Mouse (Mus musculus): ENCODE data around the gene Med20.
"Not testable (repeated sequence)": the region's sequence is repeated elsewhere in the genome, so short reads cannot be mapped to it uniquely, and the experiment has no call there.

Med20 gene

GRCm38 (mm10) chr17:47596839-47597164, 14.6 kb upstream of the Med20 start:
- no peak for DNase-seq (ENCODE audit: low spot score)

- DNase-seq (ENCODE audit: low spot score): no peak
These were observed 14.1 kb upstream of the Med20 start for GRCm38 (mm10) chr17:47597261-47597660.

GRCm38 (mm10) chr17:47597838-47598579, 13.4 kb upstream of the Med20 start:
- DNase-seq (ENCODE audit: low spot score): no peak

- not testable (repeated sequence) for DNase-seq (ENCODE audit: low spot score)
These were observed 12.6 kb upstream of the Med20 start for GRCm38 (mm10) chr17:47598580-47599304.

GRCm38 (mm10) chr17:47599511-47600297, 11.7 kb upstream of the Med20 start:
- no peak for DNase-seq (ENCODE audit: low spot score)

GRCm38 (mm10) chr17:47600601-47601388, 10.6 kb upstream of the Med20 start:
- no peak for DNase-seq (ENCODE audit: low spot score)

- no peak for DNase-seq (ENCODE audit: low spot score)
These were observed 10.0 kb upstream of the Med20 start for GRCm38 (mm10) chr17:47601389-47601755.

- no peak for DNase-seq (ENCODE audit: low spot score)
These were observed 9.1 kb upstream of the Med20 start for GRCm38 (mm10) chr17:47602289-47602688.

DNA sequence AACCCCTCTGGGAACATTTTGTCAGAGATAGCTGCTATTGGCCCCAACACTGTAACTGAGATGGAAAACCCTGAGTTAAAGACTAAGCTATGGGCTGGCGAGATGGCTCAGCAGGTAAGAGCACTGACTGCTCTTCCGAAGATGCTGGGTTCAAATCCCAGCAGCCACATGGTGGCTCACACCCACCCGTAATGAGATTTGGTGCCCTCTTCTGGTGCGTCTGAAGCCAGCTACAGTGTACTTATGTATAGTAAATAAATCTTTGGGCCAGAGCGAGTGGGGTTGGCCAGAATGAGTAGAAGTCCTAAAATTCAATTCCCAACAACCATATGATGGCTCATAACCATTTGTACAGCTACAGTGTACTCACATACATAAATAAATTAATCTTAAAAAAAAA, 5.2 kb upstream of the Med20 start:
- no peak for DNase-seq (ENCODE audit: low spot score)

- DNase-seq (ENCODE audit: low spot score): no peak
These were observed 2.2 kb upstream of the Med20 start for GRCm38 (mm10) chr17:47609182-47609581.

DNA sequence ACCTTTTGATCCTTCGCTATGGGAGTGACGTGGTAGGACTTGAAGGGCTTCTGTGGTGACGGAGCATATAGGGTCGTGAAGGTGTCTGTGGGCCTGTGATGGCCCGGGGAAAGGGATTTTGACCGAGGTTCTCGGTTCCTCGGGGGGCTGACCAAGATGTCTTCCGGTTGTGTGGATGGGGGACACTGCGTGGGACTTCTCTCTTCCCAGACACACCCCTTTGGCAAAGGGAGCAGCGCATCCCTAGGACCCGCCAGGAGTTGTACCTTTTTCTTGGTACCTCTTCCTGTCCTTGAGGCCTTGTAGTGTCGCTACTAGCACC, 240 bp downstream of the Med20 start:
- no peak for DNase-seq (ENCODE audit: low spot score)

DNA sequence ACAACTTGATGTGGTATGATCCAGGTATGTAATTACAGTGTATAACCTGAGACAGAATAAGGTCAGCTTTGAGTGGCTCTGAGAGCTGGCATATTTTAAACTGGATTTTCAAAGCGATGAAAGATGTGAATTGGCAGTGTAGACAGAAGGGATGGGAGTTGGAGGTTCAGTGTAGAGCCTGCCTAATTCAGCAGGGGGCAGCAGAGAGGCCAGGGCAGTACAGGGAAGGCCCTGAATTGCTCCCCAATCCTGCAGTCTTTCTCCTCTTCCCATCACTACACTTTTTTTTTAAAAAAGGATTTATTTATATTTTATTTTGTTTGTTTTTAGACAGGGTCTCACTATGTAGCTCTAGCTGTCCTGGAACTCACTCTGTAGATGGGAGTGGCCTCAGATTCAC, 2.6 kb downstream of the Med20 start:
- DNase-seq (ENCODE audit: low spot score): no peak

DNA sequence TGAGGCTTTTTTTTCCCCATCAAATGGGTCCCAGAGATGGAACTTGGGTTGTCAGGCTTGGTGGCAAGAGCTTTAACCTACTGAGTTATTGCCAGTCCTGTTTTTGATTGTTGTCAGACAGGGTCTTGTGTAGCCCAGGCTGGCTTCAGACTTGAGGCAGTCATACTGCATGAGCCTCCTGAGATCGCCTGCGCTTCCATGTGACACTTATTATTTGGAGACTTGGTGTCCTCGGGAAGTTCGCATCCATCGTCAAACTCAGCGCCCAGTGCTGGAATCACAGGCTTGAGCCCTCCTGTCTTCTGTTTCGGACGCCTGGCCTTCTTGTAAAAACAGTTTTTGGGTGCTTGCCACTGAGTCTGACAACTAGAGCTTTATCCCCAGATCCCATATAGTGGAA, 4.7 kb downstream of the Med20 start:
- no peak for DNase-seq (ENCODE audit: low spot score)

DNA sequence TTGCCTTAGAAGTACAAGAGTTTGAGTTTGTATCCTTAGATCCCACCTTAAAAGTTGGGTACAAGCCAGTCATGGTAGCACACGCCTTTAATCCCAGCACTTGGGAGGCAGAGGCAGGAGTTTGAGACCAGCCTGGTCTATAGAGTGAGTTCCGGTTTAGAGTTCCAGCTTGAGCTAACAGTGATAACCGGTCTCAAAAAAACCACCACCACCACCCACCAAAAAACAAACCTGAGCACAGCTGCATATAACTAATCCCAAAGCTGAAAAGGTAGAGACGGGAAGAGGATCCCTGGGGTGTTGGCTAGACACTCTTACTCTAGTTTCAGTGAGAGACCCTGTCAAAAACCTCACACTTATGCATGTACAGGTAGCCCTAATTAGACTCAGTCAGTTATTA, 5.3 kb downstream of the Med20 start:
- no peak for DNase-seq (ENCODE audit: low spot score)

DNA sequence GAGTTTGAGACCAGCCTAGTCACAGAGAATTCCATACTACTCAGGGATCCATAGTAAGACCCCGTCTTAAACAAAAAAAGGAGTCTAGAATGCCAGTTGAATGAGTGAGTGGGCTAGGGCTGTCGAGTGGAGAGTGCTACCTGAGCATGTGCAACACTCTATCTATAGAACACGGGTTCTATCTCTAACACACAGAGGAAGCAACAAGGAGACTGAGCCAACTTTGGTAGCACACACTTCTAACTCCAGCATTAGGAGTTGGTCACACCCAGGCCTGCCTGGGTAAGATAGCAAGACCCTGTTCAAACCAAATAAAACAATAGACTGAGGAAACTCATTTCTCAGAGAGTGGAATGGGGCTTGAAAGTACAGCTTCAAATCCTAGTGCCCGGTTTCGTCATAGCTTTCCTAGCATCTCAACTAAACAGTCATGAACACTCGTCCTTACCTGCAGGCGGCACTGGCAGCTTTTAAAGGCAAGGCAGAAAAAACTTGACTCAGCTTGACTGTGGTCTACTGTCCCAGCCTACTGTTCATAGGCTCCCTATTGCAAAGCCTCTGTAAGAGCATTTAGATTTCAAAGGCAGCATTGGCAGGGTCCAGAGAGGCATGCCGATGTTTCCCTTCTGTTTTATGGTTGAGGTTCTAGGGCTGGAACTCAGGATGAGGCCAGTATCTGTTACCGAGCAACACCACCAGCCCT, 6.4 kb downstream of the Med20 start:
- DNase-seq (ENCODE audit: low spot score): no peak

GRCm38 (mm10) chr17:47618556-47619311, 7.4 kb downstream of the Med20 start:
- no peak for DNase-seq (ENCODE audit: low spot score)

GRCm38 (mm10) chr17:47622912-47623554, 11.7 kb downstream of the Med20 start:
- DNase-seq (ENCODE audit: low spot score): no peak

DNA sequence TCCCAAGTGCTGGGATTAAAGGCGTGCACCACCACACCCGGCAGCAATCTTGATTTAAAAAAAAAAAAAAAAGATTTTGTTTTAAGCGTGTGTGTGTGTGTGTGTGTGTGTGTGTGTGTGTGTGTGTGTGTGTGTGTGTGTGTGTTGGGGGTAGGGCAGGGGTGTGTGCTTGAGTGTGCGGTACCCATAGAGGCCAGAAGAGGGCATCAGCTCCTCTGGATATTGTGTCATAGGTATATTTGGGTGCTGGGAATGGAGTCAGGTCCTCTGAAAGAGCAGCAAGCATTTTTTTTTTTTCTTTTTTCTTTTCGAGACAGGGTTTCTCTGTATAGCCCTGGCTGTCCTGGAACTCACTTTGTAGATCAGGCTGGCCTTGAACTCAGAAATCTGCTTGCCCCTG, 13.2 kb downstream of the Med20 start:
- DNase-seq (ENCODE audit: low spot score): not testable (repeated sequence)

DNA sequence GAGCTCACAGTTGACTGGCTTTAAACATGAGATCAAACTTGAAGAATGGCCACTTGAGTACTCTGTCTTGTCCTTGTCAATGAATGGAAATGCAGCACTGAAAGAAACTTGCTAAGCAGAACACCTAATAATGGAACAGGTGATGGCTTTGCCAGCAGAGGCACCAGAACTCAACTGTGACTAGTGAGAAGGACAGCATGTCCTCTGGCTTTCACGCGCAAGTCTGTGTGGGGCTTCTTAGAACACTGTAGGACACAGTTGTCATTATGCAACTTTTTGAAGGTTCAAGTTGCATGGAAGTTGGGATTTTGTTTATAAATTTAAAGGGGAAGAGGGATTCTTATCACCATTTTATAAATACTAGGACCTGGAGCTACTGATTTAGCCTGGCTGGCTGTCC, 13.7 kb downstream of the Med20 start:
- DNase-seq (ENCODE audit: low spot score): no peak

DNA sequence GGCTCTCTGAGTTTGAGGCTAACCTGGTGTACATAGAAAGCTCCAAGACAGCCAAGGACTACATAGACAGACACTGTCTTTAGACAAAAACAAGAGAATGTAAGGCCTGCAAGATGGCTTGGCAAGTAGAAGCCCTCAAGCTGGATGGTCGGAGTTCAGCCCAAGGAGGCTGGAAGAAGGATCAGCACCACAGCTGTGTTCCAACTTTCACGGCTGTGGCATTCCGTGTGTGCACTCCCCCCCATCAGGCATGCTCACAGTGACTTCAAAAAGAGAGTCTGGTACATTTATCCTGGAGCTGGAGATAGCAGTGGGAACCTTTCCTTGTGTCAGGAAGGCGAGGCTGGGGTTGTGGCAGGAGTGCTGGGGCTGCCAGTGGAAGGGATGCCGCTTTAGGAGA, 14.6 kb downstream of the Med20 start:
- DNase-seq (ENCODE audit: low spot score): no peak

- DNase-seq (ENCODE audit: low spot score): no peak
These were observed 16.4 kb downstream of the Med20 start for GRCm38 (mm10) chr17:47627791-47628190.

Measured in ovary, postnatal 36 days (tissue).